Mouse (Mus musculus): ENCODE data around the gene Zfp148. TPM values are rescaled to one million over a fixed set of nuclear protein-coding genes. Genes with fewer than 3 reads are reported as not detected.
"Not testable (repeated sequence)": the region's sequence is repeated elsewhere in the genome, so short reads cannot be mapped to it uniquely, and the experiment has no call there.

Gene Zfp148
- polyA plus RNA-seq, 1 experiment from 2014 or later: 60.9 TPM

DNA sequence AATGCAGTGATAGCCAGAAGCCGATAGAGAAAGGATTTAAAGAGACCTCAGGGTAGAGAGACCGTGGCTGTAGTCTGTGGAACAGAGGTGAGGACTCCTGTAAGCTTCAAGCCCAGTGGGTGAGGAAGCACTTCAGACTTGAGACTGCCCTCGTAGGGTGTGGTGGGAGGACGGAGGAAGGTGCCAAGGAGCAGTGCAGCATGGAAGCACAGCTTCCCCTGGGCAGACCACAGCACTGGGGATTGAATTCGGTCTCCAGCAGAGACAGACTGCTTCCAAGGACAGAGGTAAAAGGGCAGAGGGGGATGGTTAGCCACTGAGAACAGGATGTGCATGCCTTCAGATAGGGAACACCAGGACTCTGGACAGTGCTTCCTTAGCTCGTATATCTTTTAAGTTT lies 86.8 kb downstream of the Zfp148 start:
- Histone ChIP-seq H3K9me3 (no peaks in the 10 kb centered on the region), H3K4me3 (no peak overlapping the region), H3K36me3 (peaks cover 11% of the 10 kb centered on the region; the same call in 1 of the 2 replicates), H3K4me1 (no peaks in the 10 kb centered on the region), H3K27ac (no peak overlapping the region), H3K27me3 (no peaks in the 10 kb centered on the region), H3K9ac (no peak overlapping the region), H3K4me2 (no peak overlapping the region)
- 76% methylated on average over 6 of the region's 6 CpGs for WGBS
- no peak for ATAC-seq (ENCODE audit: insufficient number of reproducible peaks, low FRiP score, low TSS enrichment, low read depth)

DNA sequence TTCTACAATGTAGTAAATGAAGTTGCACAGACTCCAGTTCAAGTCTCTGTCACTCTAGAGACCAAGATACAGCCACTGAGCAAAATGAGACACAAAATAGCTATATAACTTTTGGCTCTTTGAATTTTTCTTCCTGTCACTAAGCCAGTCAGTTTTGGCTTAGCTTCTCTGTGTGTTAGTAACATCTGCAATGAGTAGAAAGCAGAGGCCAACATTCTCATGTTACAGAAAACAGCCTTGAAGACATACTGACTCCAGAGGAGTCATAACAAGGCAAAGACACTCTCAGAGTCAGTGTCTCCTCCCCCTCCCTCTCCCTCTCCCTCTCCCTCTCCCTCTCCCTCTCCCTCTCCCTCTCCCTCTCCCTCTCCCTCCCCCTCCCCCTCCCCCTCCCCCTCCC lies 89.3 kb downstream of the Zfp148 start:
- Histone ChIP-seq H3K4me3 (no peak overlapping the region), H3K27me3 (no peaks in the 10 kb centered on the region), H3K27ac (no peak overlapping the region), H3K36me3 (peaks cover 18% of the 10 kb centered on the region; the same call in 1 of the 2 replicates), H3K4me2 (no peak overlapping the region), H3K9me3 (no peaks in the 10 kb centered on the region), H3K9ac (no peak overlapping the region), H3K4me1 (no peaks in the 10 kb centered on the region)
- ATAC-seq (ENCODE audit: insufficient number of reproducible peaks, low FRiP score, low TSS enrichment, low read depth): no peak

DNA sequence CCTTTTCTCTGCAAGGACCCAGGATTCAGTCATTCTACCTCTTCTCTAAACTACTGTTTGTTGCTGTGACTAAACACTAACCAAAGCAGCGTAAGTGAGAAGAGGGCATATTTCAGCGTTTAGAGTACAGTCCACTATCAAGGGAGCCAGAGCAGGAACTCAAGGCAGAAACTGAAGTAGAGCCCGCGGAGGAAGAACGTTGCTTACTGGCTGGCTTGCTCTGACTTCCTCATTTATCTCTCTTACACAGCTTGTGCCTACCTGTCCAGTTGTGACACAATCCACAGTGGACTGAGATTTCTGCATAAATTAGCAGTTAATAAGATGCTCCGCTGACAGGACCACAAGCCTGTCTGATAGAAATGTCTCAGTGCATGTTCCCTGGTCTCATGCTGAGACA lies 93.7 kb downstream of the Zfp148 start:
- 92% methylated on average over 6 of the region's 6 CpGs for WGBS
- H3K9ac ChIP-seq: no peak overlapping the region
- no peaks in the 10 kb centered on the region for H3K4me1 ChIP-seq
- H3K27ac ChIP-seq: no peak overlapping the region
- H3K9me3 ChIP-seq: no peaks in the 10 kb centered on the region
- no peak overlapping the region for H3K4me2 ChIP-seq
- no peaks in the 10 kb centered on the region for H3K27me3 ChIP-seq
- no peak for ATAC-seq (ENCODE audit: insufficient number of reproducible peaks, low FRiP score, low TSS enrichment, low read depth)
- no peak overlapping the region for H3K4me3 ChIP-seq
- H3K36me3 ChIP-seq: peaks cover 35% of the 10 kb centered on the region

DNA sequence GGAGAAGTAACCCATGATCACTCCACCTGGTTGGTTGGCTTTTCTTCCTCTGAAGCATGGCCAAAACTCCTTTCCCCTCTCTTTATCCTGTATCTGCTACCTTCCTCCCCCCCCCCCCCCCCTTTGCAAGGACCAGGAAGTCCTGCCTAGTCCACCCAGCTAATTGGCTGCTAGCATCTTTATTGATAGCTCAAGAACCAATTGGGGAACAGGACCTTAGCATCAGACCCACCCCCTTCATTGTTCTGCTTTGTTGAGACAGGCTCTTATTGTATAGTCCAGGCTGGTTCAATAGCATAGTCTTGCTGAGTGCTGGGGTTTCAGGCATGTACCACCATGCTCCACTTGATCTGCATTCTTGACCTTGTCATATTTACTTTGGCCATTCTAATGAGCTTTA lies 99.3 kb downstream of the Zfp148 start:
- H3K9ac ChIP-seq: no peak overlapping the region
- no peaks in the 10 kb centered on the region for H3K27me3 ChIP-seq
- no peak for ATAC-seq (ENCODE audit: insufficient number of reproducible peaks, low FRiP score, low TSS enrichment, low read depth)
- H3K9me3 ChIP-seq: no peaks in the 10 kb centered on the region
- H3K36me3 ChIP-seq: peaks cover 38% of the 10 kb centered on the region
- H3K4me2 ChIP-seq: no peak overlapping the region
- H3K4me3 ChIP-seq: no peak overlapping the region
- no peaks in the 10 kb centered on the region for H3K4me1 ChIP-seq
- no peak overlapping the region for H3K27ac ChIP-seq

GRCm38 (mm10) chr16:33481148-33481547 lies 100.5 kb downstream of the Zfp148 start:
- WGBS: 88% methylated on average over 2 of the region's 2 CpGs
- Histone ChIP-seq H3K4me2 (no peak overlapping the region), H3K36me3 (peaks cover 30% of the 10 kb centered on the region), H3K9me3 (no peaks in the 10 kb centered on the region), H3K27ac (no peak overlapping the region), H3K9ac (no peak overlapping the region), H3K4me3 (no peak overlapping the region), H3K4me1 (no peaks in the 10 kb centered on the region), H3K27me3 (no peaks in the 10 kb centered on the region)
- no peak for ATAC-seq (ENCODE audit: insufficient number of reproducible peaks, low FRiP score, low TSS enrichment, low read depth)

DNA sequence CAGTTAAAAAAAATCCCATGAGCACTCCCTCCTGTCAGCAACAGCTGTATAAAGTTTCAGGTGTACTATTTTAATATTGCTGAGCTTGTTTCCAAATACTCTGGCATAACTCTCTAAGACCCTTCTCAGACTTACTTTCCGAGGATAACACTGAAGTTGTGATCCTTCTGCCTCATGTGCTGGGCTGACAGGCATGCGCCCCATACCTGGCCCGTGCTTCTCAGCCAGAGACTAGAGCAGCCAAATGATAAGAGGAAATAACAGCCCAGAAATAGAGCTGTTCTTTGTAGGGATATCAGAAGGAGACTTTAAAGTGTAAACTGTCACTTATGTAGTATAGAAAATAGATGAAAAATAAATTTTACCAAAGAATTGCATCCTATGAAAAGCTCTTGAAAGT lies 101.7 kb downstream of the Zfp148 start:
- Histone ChIP-seq H3K27me3 (no peaks in the 10 kb centered on the region), H3K9ac (no peak overlapping the region), H3K9me3 (no peaks in the 10 kb centered on the region), H3K4me3 (no peak overlapping the region), H3K36me3 (peaks cover 19% of the 10 kb centered on the region), H3K4me1 (no peaks in the 10 kb centered on the region), H3K27ac (no peak overlapping the region), H3K4me2 (no peak overlapping the region)
- ATAC-seq (ENCODE audit: insufficient number of reproducible peaks, low FRiP score, low TSS enrichment, low read depth): no peak
- 94% methylated on average over 3 of the region's 3 CpGs for WGBS

DNA sequence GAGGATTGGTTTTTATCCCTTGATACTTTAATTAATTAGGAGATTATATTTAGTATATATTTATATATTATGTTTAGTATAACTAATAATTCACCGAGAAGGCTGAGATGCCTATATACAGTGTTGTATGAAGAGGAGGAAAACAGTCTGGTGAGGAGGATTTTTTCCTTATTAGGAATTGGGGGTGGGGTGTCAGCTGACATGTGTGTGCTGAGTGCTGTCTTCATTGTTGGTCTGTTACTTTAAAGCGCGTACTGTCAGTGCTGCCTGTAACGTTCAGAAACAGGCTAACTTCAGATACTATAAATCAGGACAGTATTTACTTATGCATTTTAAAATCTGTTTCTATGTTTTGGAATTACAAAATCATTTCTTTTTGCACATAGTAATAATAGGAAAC lies 107.1 kb downstream of the Zfp148 start:
- no peak overlapping the region for H3K9ac ChIP-seq
- no peaks in the 10 kb centered on the region for H3K27me3 ChIP-seq
- ATAC-seq (ENCODE audit: insufficient number of reproducible peaks, low FRiP score, low TSS enrichment, low read depth): no peak
- no peaks in the 10 kb centered on the region for H3K4me1 ChIP-seq
- H3K9me3 ChIP-seq: no peaks in the 10 kb centered on the region
- H3K4me2 ChIP-seq: no peak overlapping the region
- peaks cover 24% of the 10 kb centered on the region for H3K36me3 ChIP-seq
- no peak overlapping the region for H3K27ac ChIP-seq
- H3K4me3 ChIP-seq: no peak overlapping the region
- WGBS: 74% methylated on average over 4 of the region's 4 CpGs

- Histone ChIP-seq H3K4me2 (no peak overlapping the region), H3K9ac (no peak overlapping the region), H3K9me3 (no peaks in the 10 kb centered on the region), H3K27ac (no peak overlapping the region), H3K36me3 (peaks cover 31% of the 10 kb centered on the region), H3K27me3 (no peaks in the 10 kb centered on the region), H3K4me1 (no peaks in the 10 kb centered on the region), H3K4me3 (no peak overlapping the region)
- 91% methylated on average over 4 of the region's 4 CpGs for WGBS
- ATAC-seq (ENCODE audit: insufficient number of reproducible peaks, low FRiP score, low TSS enrichment, low read depth): no peak
Observed at GRCm38 (mm10) chr16:33494374-33494773, 113.7 kb downstream of the Zfp148 start.

- no peak overlapping the region for H3K9ac ChIP-seq
- H3K27ac ChIP-seq: no peak overlapping the region
- H3K4me3 ChIP-seq: no peak overlapping the region
- no peaks in the 10 kb centered on the region for H3K27me3 ChIP-seq
- WGBS: 80% methylated on average over 4 of the region's 4 CpGs
- ATAC-seq (ENCODE audit: insufficient number of reproducible peaks, low FRiP score, low TSS enrichment, low read depth): no peak
- H3K4me1 ChIP-seq: no peaks in the 10 kb centered on the region
- H3K4me2 ChIP-seq: no peak overlapping the region
- H3K36me3 ChIP-seq: peaks cover 13% of the 10 kb centered on the region
- no peaks in the 10 kb centered on the region for H3K9me3 ChIP-seq
Observed at GRCm38 (mm10) chr16:33508082-33508481, 127.4 kb downstream of the Zfp148 start.

DNA sequence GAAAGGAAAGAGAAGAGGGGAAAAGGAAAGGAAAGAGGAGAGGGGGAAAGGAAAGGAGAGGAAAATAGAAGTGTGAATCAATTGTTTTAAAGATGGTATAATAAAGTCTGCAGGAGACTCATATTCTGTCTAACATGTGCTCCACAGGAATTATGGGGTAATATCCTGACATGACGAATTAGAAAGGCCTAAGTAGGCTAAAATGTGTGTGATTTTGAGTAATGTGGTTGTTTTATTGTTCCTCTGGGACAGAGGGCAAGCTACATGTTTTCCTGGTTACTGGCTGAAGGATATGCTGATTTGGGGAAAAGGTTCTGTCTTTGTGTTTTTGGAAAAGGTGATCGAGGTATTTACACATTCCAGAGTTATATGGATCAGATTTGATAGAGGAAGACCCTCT lies 128.6 kb downstream of the Zfp148 start:
- H3K9ac ChIP-seq; H3K4me1 ChIP-seq; H3K4me3 ChIP-seq; ATAC-seq (ENCODE audit: insufficient number of reproducible peaks, low FRiP score, low TSS enrichment, low read depth); H3K4me2 ChIP-seq; H3K27me3 ChIP-seq; H3K9me3 ChIP-seq; H3K27ac ChIP-seq: not testable (repeated sequence)
- peaks cover 11% of the 10 kb centered on the region for H3K36me3 ChIP-seq
- 71% methylated on average over 2 of the region's 2 CpGs for WGBS

- H3K27me3 ChIP-seq; H3K9me3 ChIP-seq; H3K4me3 ChIP-seq; H3K27ac ChIP-seq; ATAC-seq (ENCODE audit: insufficient number of reproducible peaks, low FRiP score, low TSS enrichment, low read depth); H3K4me1 ChIP-seq; H3K9ac ChIP-seq; H3K36me3 ChIP-seq; H3K4me2 ChIP-seq: not testable (repeated sequence)
- WGBS: 94% methylated on average over 4 of the region's 4 CpGs
Observed at GRCm38 (mm10) chr16:33510856-33511255, 130.2 kb downstream of the Zfp148 start.

DNA sequence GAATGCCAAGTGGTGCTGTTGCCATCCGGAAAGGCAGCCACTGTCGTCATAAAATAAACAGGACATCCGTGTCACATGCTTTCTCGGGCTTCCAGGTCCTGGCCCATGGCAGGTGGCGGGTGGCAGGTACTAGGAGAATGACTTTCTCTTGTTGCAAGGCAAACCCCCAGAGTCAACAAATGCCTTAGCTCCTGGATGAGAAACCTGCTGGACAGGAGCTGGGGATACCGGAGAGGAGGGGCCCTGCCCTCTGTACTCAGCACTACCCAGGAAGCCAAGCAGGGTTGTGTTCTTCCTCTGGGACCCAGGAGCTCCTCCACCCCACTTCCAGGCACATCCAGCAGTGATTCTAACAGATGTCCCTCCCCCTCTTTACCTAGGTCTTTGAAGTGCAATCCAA lies 131.9 kb downstream of the Zfp148 start:
- no peak overlapping the region for H3K9ac ChIP-seq
- no peaks in the 10 kb centered on the region for H3K27me3 ChIP-seq
- no peaks in the 10 kb centered on the region for H3K9me3 ChIP-seq
- H3K4me3 ChIP-seq: no peak overlapping the region
- no peaks in the 10 kb centered on the region for H3K36me3 ChIP-seq
- no peak overlapping the region for H3K4me2 ChIP-seq
- H3K27ac ChIP-seq: no peak overlapping the region
- 79% methylated on average over 6 of the region's 6 CpGs for WGBS
- H3K4me1 ChIP-seq: peaks cover 11% of the 10 kb centered on the region
- no peak for ATAC-seq (ENCODE audit: insufficient number of reproducible peaks, low FRiP score, low TSS enrichment, low read depth)

- H3K4me1 ChIP-seq: peaks cover 18% of the 10 kb centered on the region
- H3K27me3 ChIP-seq: no peaks in the 10 kb centered on the region
- H3K4me2 ChIP-seq: peak within 1 kb of the TSS; percentile 87
- H3K4me3 ChIP-seq: peak within 1 kb of the TSS; percentile 35
- H3K9me3 ChIP-seq: no peaks in the 10 kb centered on the region
- 5% methylated on average over 25 of the region's 27 CpGs for WGBS
- peak within 1 kb of the TSS; percentile 35; the same call in 1 of the 2 replicates for H3K9ac ChIP-seq
- ATAC-seq (ENCODE audit: insufficient number of reproducible peaks, low FRiP score, low TSS enrichment, low read depth): no peak
- peak within 1 kb of the TSS; percentile 35; the same call in 1 of the 2 replicates for H3K27ac ChIP-seq
- H3K36me3 ChIP-seq: no peaks in the 10 kb centered on the region
Observed at GRCm38 (mm10) chr16:33516807-33517565, 136.3 kb downstream of the Zfp148 start, which contains the start of gene Slc12a8. Gene Slc12a8 (plus strand): TSS chr16:33517328.

Measured in limb, embryonic 15.5 days (tissue).